ENCODE assay signal across 9 mouse cellular contexts in the genomic region with DNA sequence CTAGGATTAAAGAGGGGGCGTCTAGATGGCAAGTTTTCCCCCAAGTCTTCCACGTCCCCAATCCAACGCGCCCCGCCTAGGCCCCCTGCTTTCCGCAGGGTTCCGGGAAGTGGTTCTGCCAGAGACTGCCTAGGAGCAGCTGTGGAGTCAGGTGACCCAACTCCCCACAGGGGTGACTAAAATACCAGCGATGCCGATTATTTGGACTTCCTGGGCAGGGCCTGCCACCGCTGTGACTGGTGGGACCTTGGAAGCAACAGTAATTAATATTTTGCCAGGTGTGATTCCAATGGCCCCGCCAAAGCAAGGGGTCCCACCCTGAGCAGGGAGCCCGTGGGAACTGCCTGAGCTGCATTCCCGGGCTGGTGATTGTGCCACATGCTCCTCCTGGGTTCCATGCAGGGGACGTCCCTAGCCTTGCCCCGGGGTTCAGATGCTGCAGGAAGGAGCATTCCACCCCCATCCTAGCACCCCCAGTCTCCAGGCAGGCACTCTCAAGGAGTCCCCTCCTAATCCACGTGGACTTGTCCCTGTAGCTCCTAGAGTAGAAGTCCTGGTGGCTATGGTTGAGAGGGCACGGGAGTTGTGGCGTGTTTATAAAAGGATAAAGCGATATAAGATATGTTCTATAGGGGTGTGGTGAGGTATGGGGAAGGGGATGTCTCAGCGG. TPM values are rescaled to one million over a fixed set of nuclear protein-coding genes. Genes with fewer than 3 reads are reported as not detected.
DNase-seq lines count a peak whose midpoint lies in the region; ATAC-seq and TF ChIP-seq lines count a peak whose summit lies in the region.
"Had no signal": no experiment of that assay in that cellular context is flagged by ENCODE, and none has a peak within 500 bp of the region (broad histone marks: within the 10 kb centered on the region; RNA-seq: fewer than 3 reads in every experiment).

No protein-coding gene starts in this region.

- H3K9ac ChIP-seq in embryonic facial prominence, embryonic 11.5 days (replicated peaks; ENCODE audit: low read length) = no peak overlapping the region; the same call in 1 of the 2 replicates

- intact Hi-C loops in gastrocnemius, adult 2 months (cut with DNase I) = loop anchor here (1.0 kb wide), 1 partner anchor 17 kb away; no protein-coding TSS in a partner anchor

- no peaks in the 10 kb centered on the region for H3K27me3 ChIP-seq in embryonic facial prominence, embryonic 11.5 days (ENCODE audit: control insufficient read depth, insufficient read depth, low read length)
- peaks cover 5% of the 10 kb centered on the region for H3K27me3 ChIP-seq in megakaryocyte, embryonic 14.5 days (replicated peaks)
- H3K27me3 ChIP-seq: CH12.LX had no signal

- WGBS in embryonic facial prominence, embryonic 11.5 days = 25% methylated on average over 20 of the region's 20 CpGs

- peak; percentile 44 for DNase-seq in gastrocnemius, adult 2 months
- DNase-seq in gastrocnemius, adult 18-20 months (ENCODE audit: low spot score) = no peak
- no peak for DNase-seq in embryonic facial prominence, embryonic 11.5 days (ENCODE audit: low spot score)
- no peak for DNase-seq in cerebellum, adult 11-12 months
- no peak for DNase-seq in ovary, adult 18-20 months (ENCODE audit: low spot score)
- DNase-seq in cerebellum, postnatal 14 days = no peak

- no peaks in the 10 kb centered on the region for H3K9me3 ChIP-seq in embryonic facial prominence, embryonic 11.5 days (replicated peaks; ENCODE audit: control insufficient read depth, low read length)
- H3K9me3 ChIP-seq in megakaryocyte, embryonic 14.5 days = peaks cover 13% of the 10 kb centered on the region

- peak overlapping the region; percentile 40; the same call in 1 of the 2 replicates for H3K27ac ChIP-seq in gastrocnemius, adult 2 months
- no peak overlapping the region for H3K27ac ChIP-seq in embryonic facial prominence, embryonic 11.5 days (replicated peaks; ENCODE audit: low read depth, low read length)

- ATAC-seq in embryonic facial prominence, embryonic 11.5 days (replicated peaks; ENCODE audit: insufficient number of reproducible peaks, low FRiP score, low TSS enrichment, low read depth) = no peak; the same call in 1 of the 2 replicates
- ATAC-seq in inflammation-experienced regulatory T-cells, adult 6 months = peak; percentile 63

- peaks cover 5% of the 10 kb centered on the region for H3K4me1 ChIP-seq in embryonic facial prominence, embryonic 11.5 days (ENCODE audit: control insufficient read depth, insufficient read depth, low read length)
- peaks cover 28% of the 10 kb centered on the region for H3K4me1 ChIP-seq in megakaryocyte, embryonic 14.5 days

- TF ChIP-seq CTCF in gastrocnemius, adult 2 months (IDR thresholded peaks at IDR 0.05) = no peak

- peak overlapping the region; percentile 61 for H3K4me3 ChIP-seq in gastrocnemius, adult 2 months
- H3K4me3 ChIP-seq in embryonic facial prominence, embryonic 11.5 days (ENCODE audit: low read depth, low read length) = no peak overlapping the region
- peak overlapping the region; percentile 26 for H3K4me3 ChIP-seq in megakaryocyte, embryonic 14.5 days (replicated peaks)

- H3K36me3 ChIP-seq in embryonic facial prominence, embryonic 11.5 days (replicated peaks; ENCODE audit: control insufficient read depth, insufficient read depth, low read depth, low read length) = no peaks in the 10 kb centered on the region
- H3K36me3 ChIP-seq in megakaryocyte, embryonic 14.5 days (replicated peaks; ENCODE audit: low read length) = no peaks in the 10 kb centered on the region

- peak overlapping the region; percentile 32 for H3K4me2 ChIP-seq in embryonic facial prominence, embryonic 11.5 days (ENCODE audit: low read depth, low read length)

RNA-seq across cellular contexts. Expression of gene Dusp5, which starts 28.5 kb away (rescaled TPM):
- 1 to 10 TPM in 1 of 2 experiments, under 1 TPM in 1; 0.86 to 1.2 TPM for total RNA-seq in gastrocnemius, adult 2 months (2021)
- total RNA-seq in gastrocnemius, adult 18-20 months (2021) = 1 to 10 TPM in 1 of 2 experiments, under 1 TPM in 1; 0.84 to 1.2 TPM
- polyA plus RNA-seq in embryonic facial prominence, embryonic 11.5 days (2014; fragmentation: Nextera tagmentation; extraction: Ambion mirVana) = 4.2 and 5.1 TPM in 2 replicates
- polyA plus RNA-seq in inflammation-experienced regulatory T-cells, adult 6 months (2017; shearing (Covaris generic)) = 10 to 100 TPM in 1 of 3 experiments, 1 to 10 TPM in 2; 5.8 to 13.8 (median 6.4) TPM
- polyA plus RNA-seq in megakaryocyte, embryonic 14.5 days (2012; ENCODE audit: insufficient read depth, low replicate concordance) = 3.0 TPM in 1 of 2 replicates, not detected in the other

RNA-seq across cellular contexts. Expression of gene Nutf2-ps1, which starts 31.5 kb away (rescaled TPM):
- total RNA-seq in gastrocnemius, adult 2 months (2021) = 10 to 100 TPM; 67.8 to 83.3 TPM
- total RNA-seq in gastrocnemius, adult 18-20 months (2021) = 10 to 100 TPM; 61.0 to 64.3 TPM
- polyA plus RNA-seq in embryonic facial prominence, embryonic 11.5 days (2014; fragmentation: Nextera tagmentation; extraction: Ambion mirVana) = 507 and 549 TPM in 2 replicates
- 100 to 1,000 TPM; 144 to 258 (median 167) TPM for polyA plus RNA-seq in inflammation-experienced regulatory T-cells, adult 6 months (2017; shearing (Covaris generic))
- polyA plus RNA-seq in megakaryocyte, embryonic 14.5 days (2012; ENCODE audit: insufficient read depth, low replicate concordance) = 44.6 and 123 TPM in 2 replicates

RNA-seq across cellular contexts. Expression of gene Smc3, which starts 42.8 kb away (rescaled TPM):
- 10 to 100 TPM; 15.6 to 20.0 TPM for total RNA-seq in gastrocnemius, adult 2 months (2021)
- total RNA-seq in gastrocnemius, adult 18-20 months (2021) = 10 to 100 TPM; 15.5 to 15.8 TPM
- 88.7 and 103 TPM in 2 replicates for polyA plus RNA-seq in embryonic facial prominence, embryonic 11.5 days (2014; fragmentation: Nextera tagmentation; extraction: Ambion mirVana)
- 10 to 100 TPM; 38.7 to 43.1 (median 39.0) TPM for polyA plus RNA-seq in inflammation-experienced regulatory T-cells, adult 6 months (2017; shearing (Covaris generic))
- polyA plus RNA-seq in megakaryocyte, embryonic 14.5 days (2012; ENCODE audit: insufficient read depth, low replicate concordance) = 2.3 and 14.2 TPM in 2 replicates
